Mouse (Mus musculus) neural tube, embryonic 13.5 days (tissue): Measurements from ENCODE around the gene Cbx5. TPM values are rescaled to one million over a fixed set of nuclear protein-coding genes. Genes with fewer than 3 reads are reported as not detected.

Experiments used
- ATAC-seq: fragments of 200-750 bp; cut with Nextera tagmentation; 2 replicates; pipeline ENCODE4 v1.8.0; 2017; ENCODE audit warnings: low read depth, mild to moderate bottlenecking, moderate TSS enrichment, moderate library complexity
- H3K27ac ChIP-seq: fragments of 300-500 bp; sonication (generic); replicated peaks from 2 replicates; pipeline ENCODE4 v1.5.1; 2015; ENCODE audit warnings: moderate library complexity, mild to moderate bottlenecking, inconsistent platforms
- H3K27me3 ChIP-seq: fragments of 300-500 bp; sonication (generic); 2 replicates; pipeline ENCODE4 v1.6.1; 2015; ENCODE audit warnings: mild to moderate bottlenecking, inconsistent platforms
- H3K36me3 ChIP-seq: fragments of 300-500 bp; sonication (generic); 2 replicates; pipeline ENCODE4 v1.6.1; 2015; ENCODE audit warnings: mild to moderate bottlenecking, inconsistent platforms
- H3K4me1 ChIP-seq: fragments of 300-500 bp; sonication (generic); replicated peaks from 2 replicates; pipeline ENCODE4 v1.6.1; 2015; ENCODE audit warnings: inconsistent platforms
- H3K4me2 ChIP-seq: fragments of 300-500 bp; sonication (generic); 2 replicates; pipeline ENCODE4 v1.6.1; 2015; ENCODE audit warnings: inconsistent platforms, mild to moderate bottlenecking, moderate library complexity
- H3K4me3 ChIP-seq: fragments of 300-500 bp; sonication (generic); 2 replicates; pipeline ENCODE4 v1.5.1; 2015; ENCODE audit warnings: mild to moderate bottlenecking, inconsistent platforms
- H3K9ac ChIP-seq: fragments of 300-500 bp; sonication (generic); 2 replicates; pipeline ENCODE4 v1.6.1; 2015; ENCODE audit warnings: moderate library complexity, mild to moderate bottlenecking, inconsistent platforms
- H3K9me3 ChIP-seq: fragments of 300-500 bp; sonication (generic); 2 replicates; pipeline ENCODE4 v1.6.1; 2016; ENCODE audit warnings: inconsistent platforms
- WGBS: fragments of 180-500 bp; shearing (Covaris S2); methylation state at CpG from one replicate; pipeline ENCODE4 v1.1.7; 2015; 5-methylcytosine and 5-hydroxymethylcytosine counted together
- polyA plus RNA-seq: library from polyadenylated mRNA; unstranded; fragments of >200 nt; fragmentation: Nextera tagmentation; extraction: Ambion mirVana; gene quantifications from 2 replicates; pipeline ENCODE4 v1.2.1, GENCODE M21; 2015

Cbx5 gene
- polyA plus RNA-seq, 1 experiment from 2014 or later = 104 TPM

- Histone ChIP-seq H3K9ac (no peak overlapping the region), H3K27ac (no peak overlapping the region), H3K4me1 (0 out of 2 replicates have a peak, but pooled peaks cover 2% of the 10 kb centered on the region), H3K9me3 (no peaks in the 10 kb centered on the region), H3K36me3 (peaks cover 72% of the 10 kb centered on the region), H3K4me3 (no peak overlapping the region), H3K27me3 (no peaks in the 10 kb centered on the region), H3K4me2 (no peak overlapping the region)
- 92% methylated on average over 1 of the region's 1 CpGs for WGBS
- no peak for ATAC-seq
These were observed 42.8 kb downstream of the Cbx5 start for GRCm38 (mm10) chr15:103196835-103197234.

- ATAC-seq = no peak
- H3K4me3 ChIP-seq = no peak overlapping the region
- no peak overlapping the region for H3K9ac ChIP-seq
- H3K4me2 ChIP-seq = no peak overlapping the region
- WGBS = 83% methylated on average over 2 of the region's 2 CpGs
- no peaks in the 10 kb centered on the region for H3K9me3 ChIP-seq
- H3K27me3 ChIP-seq = no peaks in the 10 kb centered on the region
- H3K4me1 ChIP-seq = peaks cover 23% of the 10 kb centered on the region
- H3K36me3 ChIP-seq = peaks cover 54% of the 10 kb centered on the region
- H3K27ac ChIP-seq = no peak overlapping the region
These were observed 46.0 kb downstream of the Cbx5 start for GRCm38 (mm10) chr15:103193606-103194005.

- WGBS = 49% methylated on average over 10 of the region's 10 CpGs
- no peaks in the 10 kb centered on the region for H3K9me3 ChIP-seq
- no peaks in the 10 kb centered on the region for H3K27me3 ChIP-seq
- peak; percentile 29; the same call in 1 of the 2 replicates for ATAC-seq
- H3K4me3 ChIP-seq = no peak overlapping the region
- H3K27ac ChIP-seq = peak overlapping the region; percentile 57
- peaks cover 28% of the 10 kb centered on the region for H3K36me3 ChIP-seq
- H3K4me1 ChIP-seq = peaks cover 31% of the 10 kb centered on the region
- no peak overlapping the region for H3K4me2 ChIP-seq
- no peak overlapping the region for H3K9ac ChIP-seq
These were observed 48.8 kb downstream of the Cbx5 start for GRCm38 (mm10) chr15:103190531-103191462.

GRCm38 (mm10) chr15:103190083-103190482 is 49.5 kb downstream of the Cbx5 start:
- Histone ChIP-seq H3K4me3 (no peak overlapping the region), H3K36me3 (peaks cover 24% of the 10 kb centered on the region), H3K9ac (no peak overlapping the region), H3K4me2 (no peak overlapping the region), H3K4me1 (peaks cover 34% of the 10 kb centered on the region), H3K27ac (no peak overlapping the region), H3K9me3 (no peaks in the 10 kb centered on the region), H3K27me3 (no peaks in the 10 kb centered on the region)
- no peak for ATAC-seq
- 71% methylated on average over 7 of the region's 7 CpGs for WGBS

- H3K4me3 ChIP-seq = no peak overlapping the region
- H3K36me3 ChIP-seq = peaks cover 10% of the 10 kb centered on the region
- H3K27ac ChIP-seq = no peak overlapping the region
- no peak overlapping the region for H3K9ac ChIP-seq
- 50% methylated on average over 6 of the region's 6 CpGs for WGBS
- no peaks in the 10 kb centered on the region for H3K9me3 ChIP-seq
- no peaks in the 10 kb centered on the region for H3K27me3 ChIP-seq
- no peak for ATAC-seq
- H3K4me1 ChIP-seq = peaks cover 49% of the 10 kb centered on the region
- H3K4me2 ChIP-seq = no peak overlapping the region
These were observed 51.8 kb downstream of the Cbx5 start for GRCm38 (mm10) chr15:103187803-103188202.

- Histone ChIP-seq H3K27me3 (no peaks in the 10 kb centered on the region), H3K9me3 (no peaks in the 10 kb centered on the region), H3K27ac (no peak overlapping the region), H3K36me3 (no peaks in the 10 kb centered on the region), H3K4me2 (no peak overlapping the region), H3K4me1 (peaks cover 50% of the 10 kb centered on the region), H3K9ac (no peak overlapping the region), H3K4me3 (no peak overlapping the region)
- no peak for ATAC-seq
- WGBS = 47% methylated on average over 19 of the region's 19 CpGs
These were observed 54.0 kb downstream of the Cbx5 start for GRCm38 (mm10) chr15:103185462-103186198.

GRCm38 (mm10) chr15:103183651-103184610 is 55.7 kb downstream of the Cbx5 start:
- peak overlapping the region; percentile 41; the same call in 1 of the 2 replicates for H3K9ac ChIP-seq
- peaks cover 42% of the 10 kb centered on the region for H3K4me1 ChIP-seq
- H3K27ac ChIP-seq = peak overlapping the region; percentile 42; the same call in 1 of the 2 replicates
- ATAC-seq = peak; percentile 42
- peak overlapping the region; percentile 16 for H3K4me3 ChIP-seq
- H3K9me3 ChIP-seq = no peaks in the 10 kb centered on the region
- 12% methylated on average over 25 of the region's 25 CpGs for WGBS
- H3K27me3 ChIP-seq = no peaks in the 10 kb centered on the region; the same call in 1 of the 2 replicates
- no peaks in the 10 kb centered on the region for H3K36me3 ChIP-seq
- H3K4me2 ChIP-seq = peak overlapping the region; percentile 54

- Histone ChIP-seq H3K27me3 (no peaks in the 10 kb centered on the region; the same call in 1 of the 2 replicates), H3K4me1 (peaks cover 43% of the 10 kb centered on the region), H3K9ac (peak overlapping the region; percentile 47; the same call in 1 of the 2 replicates), H3K9me3 (no peaks in the 10 kb centered on the region), H3K4me3 (peak overlapping the region; percentile 16), H3K36me3 (no peaks in the 10 kb centered on the region), H3K4me2 (peak overlapping the region; percentile 54), H3K27ac (no peak overlapping the region)
- ATAC-seq = peak; percentile 48
- under 1% methylated on average over 21 of the region's 21 CpGs for WGBS
These were observed 56.5 kb downstream of the Cbx5 start for GRCm38 (mm10) chr15:103183135-103183534.

GRCm38 (mm10) chr15:103182166-103182790 is 57.3 kb downstream of the Cbx5 start:
- Histone ChIP-seq H3K4me2 (peak overlapping the region; percentile 54), H3K9me3 (no peaks in the 10 kb centered on the region), H3K4me3 (peak overlapping the region; percentile 22), H3K27ac (no peak overlapping the region), H3K4me1 (peaks cover 47% of the 10 kb centered on the region), H3K36me3 (no peaks in the 10 kb centered on the region), H3K9ac (peak overlapping the region; percentile 38; the same call in 1 of the 2 replicates), H3K27me3 (no peaks in the 10 kb centered on the region; the same call in 1 of the 2 replicates)
- WGBS = 2% methylated on average over 38 of the region's 48 CpGs
- ATAC-seq = peak; percentile 28; the same call in 1 of the 2 replicates

- H3K27me3 ChIP-seq = no peaks in the 10 kb centered on the region; the same call in 1 of the 2 replicates
- H3K36me3 ChIP-seq = no peaks in the 10 kb centered on the region
- no peak for ATAC-seq
- no peak overlapping the region for H3K9ac ChIP-seq
- H3K4me1 ChIP-seq = peaks cover 50% of the 10 kb centered on the region
- no peak overlapping the region for H3K4me2 ChIP-seq
- H3K9me3 ChIP-seq = no peaks in the 10 kb centered on the region
- no peak overlapping the region for H3K4me3 ChIP-seq
- H3K27ac ChIP-seq = no peak overlapping the region
These were observed 59.2 kb downstream of the Cbx5 start for GRCm38 (mm10) chr15:103180406-103180805.

GRCm38 (mm10) chr15:103178767-103179166 is 60.8 kb downstream of the Cbx5 start:
- no peak overlapping the region for H3K4me3 ChIP-seq
- H3K9ac ChIP-seq = no peak overlapping the region
- no peak overlapping the region for H3K4me2 ChIP-seq
- no peaks in the 10 kb centered on the region for H3K9me3 ChIP-seq
- H3K36me3 ChIP-seq = no peaks in the 10 kb centered on the region
- H3K27me3 ChIP-seq = peaks cover 10% of the 10 kb centered on the region
- peaks cover 49% of the 10 kb centered on the region for H3K4me1 ChIP-seq
- H3K27ac ChIP-seq = no peak overlapping the region
- 68% methylated on average over 1 of the region's 1 CpGs for WGBS
- ATAC-seq = no peak
